Mouse (Mus musculus) spleen, postnatal 14 days (tissue): ENCODE measurements around the gene Fgfr2.
A peak's percentile ranks its signal among the peaks of the same experiment; 100 is the strongest.
"Not testable (repeated sequence)": the region's sequence is repeated elsewhere in the genome, so short reads cannot be mapped to it uniquely, and the experiment has no call there.

ENCODE experiments used
- DNase-seq, 2 experiments: peaks; one replicate each; pipeline ENCODE4 v3.0.0; 2021 to 2022; ENCODE audit warnings: low spot score in 2 of 2

The Fgfr2 gene

GRCm38 (mm10) chr7:131074098-131074497 lies 2049.1 kb downstream of the Fgfr2 start:
- not testable (repeated sequence) for DNase-seq

- DNase-seq, result not testable (repeated sequence)
These were observed 2049.7 kb downstream of the Fgfr2 start for GRCm38 (mm10) chr7:131073476-131073875.

GRCm38 (mm10) chr7:131068191-131068590 lies 2055.0 kb downstream of the Fgfr2 start:
- DNase-seq, result peak in 1 of 2 experiments; percentile 21

GRCm38 (mm10) chr7:131062541-131062940 lies 2060.6 kb downstream of the Fgfr2 start:
- no peak for DNase-seq

- DNase-seq, result not testable (repeated sequence)
These were observed 2063.3 kb downstream of the Fgfr2 start for GRCm38 (mm10) chr7:131059808-131060207.

- DNase-seq, result not testable (repeated sequence)
These were observed 2065.2 kb downstream of the Fgfr2 start for GRCm38 (mm10) chr7:131057918-131058317.

GRCm38 (mm10) chr7:131054808-131055370 lies 2068.3 kb downstream of the Fgfr2 start:
- no peak for DNase-seq

GRCm38 (mm10) chr7:131049829-131050228 lies 2073.3 kb downstream of the Fgfr2 start:
- not testable (repeated sequence) for DNase-seq

- DNase-seq, result not testable (repeated sequence)
These were observed 2077.8 kb downstream of the Fgfr2 start for GRCm38 (mm10) chr7:131045258-131045835.

GRCm38 (mm10) chr7:131042657-131043056 lies 2080.5 kb downstream of the Fgfr2 start:
- no peak for DNase-seq

GRCm38 (mm10) chr7:131040760-131041159 lies 2082.4 kb downstream of the Fgfr2 start:
- DNase-seq, result not testable (repeated sequence)

- no peak for DNase-seq
These were observed 2086.1 kb downstream of the Fgfr2 start for GRCm38 (mm10) chr7:131037083-131037482.

GRCm38 (mm10) chr7:131036396-131036795 lies 2086.8 kb downstream of the Fgfr2 start:
- DNase-seq, result no peak

GRCm38 (mm10) chr7:131031755-131032154 lies 2091.4 kb downstream of the Fgfr2 start, which contains the start of gene Dmbt1:
Dmbt1 (plus strand) TSS chr7:131032053.
- DNase-seq, result no peak

- no peak for DNase-seq
These were observed 2095.6 kb downstream of the Fgfr2 start for GRCm38 (mm10) chr7:131027557-131027956.

- DNase-seq, result no peak
These were observed 2098.3 kb downstream of the Fgfr2 start for GRCm38 (mm10) chr7:131024807-131025206.

- DNase-seq, result no peak
These were observed 2104.0 kb downstream of the Fgfr2 start for GRCm38 (mm10) chr7:131019181-131019580.

- no peak for DNase-seq
These were observed 2111.2 kb downstream of the Fgfr2 start for GRCm38 (mm10) chr7:131011901-131012300.

- DNase-seq, result no peak
These were observed 2114.0 kb downstream of the Fgfr2 start for GRCm38 (mm10) chr7:131009178-131009577.

GRCm38 (mm10) chr7:131007221-131007620 lies 2115.9 kb downstream of the Fgfr2 start:
- no peak for DNase-seq

GRCm38 (mm10) chr7:131004071-131004470 lies 2119.1 kb downstream of the Fgfr2 start:
- DNase-seq, result no peak

GRCm38 (mm10) chr7:131001976-131002726 lies 2121.0 kb downstream of the Fgfr2 start:
- no peak for DNase-seq

- no peak for DNase-seq
These were observed 2129.2 kb downstream of the Fgfr2 start for GRCm38 (mm10) chr7:130993907-130994306.
